Mouse (Mus musculus) hindbrain, embryonic 11.5 days (tissue): Measurements from ENCODE around the gene Dnaic1. TPM values are rescaled to one million over a fixed set of nuclear protein-coding genes. Genes with fewer than 3 reads are reported as not detected.

Experiments used
- polyA plus RNA-seq: library from polyadenylated mRNA; unstranded; fragments of >200 nt; fragmentation: Nextera tagmentation; extraction: Ambion mirVana; gene quantifications from 2 replicates; pipeline ENCODE4 v1.2.1, GENCODE M21; 2014

Gene Dnaic1
- polyA plus RNA-seq, 1 experiment from 2014 or later: 2.9 TPM

Other genes starting within 250 kb of the Dnaic1 start
- gene Ubap1, start 220.8 kb upstream of the Dnaic1 start, polyA plus RNA-seq: 75.5 and 81.5 TPM in 2 replicates
- 10.4 and 11.9 TPM in 2 replicates for gene Kif24, start 104.9 kb upstream of the Dnaic1 start, polyA plus RNA-seq
- 67.7 and 70.3 TPM in 2 replicates for gene Nudt2, start 104.6 kb upstream of the Dnaic1 start, polyA plus RNA-seq
- 8.3 and 10.9 TPM in 2 replicates for gene AI464131, start 66.7 kb upstream of the Dnaic1 start, polyA plus RNA-seq
- 12.7 and 14.3 TPM in 2 replicates for gene 1110017D15Rik, start 52.4 kb upstream of the Dnaic1 start, polyA plus RNA-seq
- gene Fam219a, start 237 bp upstream of the Dnaic1 start, polyA plus RNA-seq: 11.8 and 17.6 TPM in 2 replicates
- 42.4 and 42.7 TPM in 2 replicates for gene Enho, start 70.5 kb downstream of the Dnaic1 start, polyA plus RNA-seq
- gene Cntfr, start 127.3 kb downstream of the Dnaic1 start, polyA plus RNA-seq: 27.8 and 29.5 TPM in 2 replicates
- 83.7 TPM in 2 replicates for gene Il11ra1, start 130.2 kb downstream of the Dnaic1 start, polyA plus RNA-seq
- 80.0 and 84.1 TPM in 2 replicates for gene Rpp25l, start 143.8 kb downstream of the Dnaic1 start, polyA plus RNA-seq
- gene Dctn3, start 153.4 kb downstream of the Dnaic1 start, polyA plus RNA-seq: 187 and 192 TPM in 2 replicates
- 0.68 and 0.93 TPM in 2 replicates for gene Arid3c, start 161.4 kb downstream of the Dnaic1 start, polyA plus RNA-seq
- 24.0 and 26.1 TPM in 2 replicates for gene Galt, start 185.5 kb downstream of the Dnaic1 start, polyA plus RNA-seq
- 71.5 and 71.9 TPM in 2 replicates for gene Sigmar1, start 186.4 kb downstream of the Dnaic1 start, polyA plus RNA-seq
- 79.4 and 84.8 TPM in 2 replicates for gene Ccl27a, start 204.5 kb downstream of the Dnaic1 start, polyA plus RNA-seq